Mouse (Mus musculus) liver, embryonic 14.5 days (tissue): ENCODE results near the gene Spns3. TPM values are rescaled to one million over a fixed set of nuclear protein-coding genes. Genes with fewer than 3 reads are reported as not detected.

Experiments
- ATAC-seq: fragments of 200-750 bp; cut with Nextera tagmentation; 2 replicates; pipeline ENCODE4 v1.8.0; 2017; ENCODE audit warnings: moderate number of reproducible peaks, mild to moderate bottlenecking, moderate library complexity; ENCODE audit not compliant: insufficient read depth
- DNase-seq, 3 experiments: peaks; one replicate each; pipeline ENCODE4 v3.0.0-alpha.2; 2012 to 2013; ENCODE audit warnings: low read depth in 3 of 3, low spot score in 3 of 3
- H3K27ac ChIP-seq: fragments of 300-500 bp; sonication (generic); 2 replicates; pipeline ENCODE4 v1.5.1; 2014; ENCODE audit warnings: moderate library complexity, mild to moderate bottlenecking, control low read depth, inconsistent platforms
- H3K27me3 ChIP-seq: fragments of 300-500 bp; sonication (generic); 2 replicates; pipeline ENCODE4 v1.6.1; 2014; ENCODE audit warnings: mild to moderate bottlenecking, low read length, moderate library complexity; ENCODE audit not compliant: control insufficient read depth, insufficient read depth
- H3K36me3 ChIP-seq: fragments of 300-500 bp; sonication (generic); replicated peaks from 2 replicates; pipeline ENCODE4 v1.6.1; 2014; ENCODE audit warnings: low read depth; ENCODE audit not compliant: control insufficient read depth, insufficient read depth
- H3K4me1 ChIP-seq, 2 experiments: fragments of 200-500 bp in 1 of 2; fragments of 300-500 bp in 1 of 2; sonication (generic) in 1 of 2; replicated peaks; 2 replicates each; pipeline ENCODE4 v1.6.1; 2012 to 2014; ENCODE audit warnings: antibody characterized with exemption in 1 of 2, inconsistent platforms in 1 of 2, low read length in 1 of 2; ENCODE audit not compliant: control insufficient read depth in 2 of 2, insufficient read depth in 2 of 2
- H3K4me2 ChIP-seq: fragments of 300-500 bp; sonication (generic); 2 replicates; pipeline ENCODE4 v1.6.1; 2014; ENCODE audit warnings: low read depth, mild to moderate bottlenecking, control low read depth, moderate library complexity
- H3K4me3 ChIP-seq, 2 experiments: fragments of 200-500 bp in 1 of 2; fragments of 300-500 bp in 1 of 2; sonication (generic) in 1 of 2; 2 replicates each; pipeline ENCODE4 v1.5.1; 2012 to 2014; ENCODE audit warnings: low read depth in 2 of 2, low read length in 2 of 2, mild to moderate bottlenecking in 2 of 2, control low read depth in 1 of 2, inconsistent platforms in 1 of 2, moderate library complexity in 1 of 2; ENCODE audit not compliant: insufficient read depth in 1 of 2
- H3K9ac ChIP-seq: fragments of 300-500 bp; sonication (generic); replicated peaks from 2 replicates; pipeline ENCODE4 v1.6.1; 2014; ENCODE audit warnings: mild to moderate bottlenecking, control low read depth, moderate library complexity
- H3K9me3 ChIP-seq: fragments of 300-500 bp; sonication (generic); 2 replicates; pipeline ENCODE4 v1.6.1; 2016; ENCODE audit warnings: low read length, mixed read lengths; ENCODE audit not compliant: control insufficient read depth
- CTCF ChIP-seq: IDR thresholded peaks from 2 replicates; pipeline ENCODE4 v1.5.1; 2016; ENCODE audit warnings: antibody characterized with exemption, low read depth, control low read depth
- EP300 ChIP-seq: IDR thresholded peaks from 2 replicates; pipeline ENCODE4 v1.6.1; 2016; ENCODE audit warnings: antibody characterized with exemption, low read depth
- WGBS: fragments of 180-500 bp; shearing (Covaris S2); extraction: QIAGEN DNeasy Blood & Tissue Kit; methylation state at CpG from one replicate; pipeline ENCODE4 v1.1.7; 2014; ENCODE audit not compliant: insufficient replicate concordance; 5-methylcytosine and 5-hydroxymethylcytosine counted together
- polyA plus RNA-seq, 2 experiments: library from polyadenylated mRNA; depleted of rRNA in 1 of 2; stranded (reverse) in 1 of 2; unstranded in 1 of 2; fragments of >200 nt; fragmentation: Nextera tagmentation in 1 of 2; extraction: Ambion mirVana in 1 of 2; gene quantifications; 2 replicates each; pipeline versions ENCODE4 v1.2.1 to v1.2.3; 2012 to 2014

The Spns3 gene
- polyA plus RNA-seq, 2 experiments = 1.3 TPM

DNA sequence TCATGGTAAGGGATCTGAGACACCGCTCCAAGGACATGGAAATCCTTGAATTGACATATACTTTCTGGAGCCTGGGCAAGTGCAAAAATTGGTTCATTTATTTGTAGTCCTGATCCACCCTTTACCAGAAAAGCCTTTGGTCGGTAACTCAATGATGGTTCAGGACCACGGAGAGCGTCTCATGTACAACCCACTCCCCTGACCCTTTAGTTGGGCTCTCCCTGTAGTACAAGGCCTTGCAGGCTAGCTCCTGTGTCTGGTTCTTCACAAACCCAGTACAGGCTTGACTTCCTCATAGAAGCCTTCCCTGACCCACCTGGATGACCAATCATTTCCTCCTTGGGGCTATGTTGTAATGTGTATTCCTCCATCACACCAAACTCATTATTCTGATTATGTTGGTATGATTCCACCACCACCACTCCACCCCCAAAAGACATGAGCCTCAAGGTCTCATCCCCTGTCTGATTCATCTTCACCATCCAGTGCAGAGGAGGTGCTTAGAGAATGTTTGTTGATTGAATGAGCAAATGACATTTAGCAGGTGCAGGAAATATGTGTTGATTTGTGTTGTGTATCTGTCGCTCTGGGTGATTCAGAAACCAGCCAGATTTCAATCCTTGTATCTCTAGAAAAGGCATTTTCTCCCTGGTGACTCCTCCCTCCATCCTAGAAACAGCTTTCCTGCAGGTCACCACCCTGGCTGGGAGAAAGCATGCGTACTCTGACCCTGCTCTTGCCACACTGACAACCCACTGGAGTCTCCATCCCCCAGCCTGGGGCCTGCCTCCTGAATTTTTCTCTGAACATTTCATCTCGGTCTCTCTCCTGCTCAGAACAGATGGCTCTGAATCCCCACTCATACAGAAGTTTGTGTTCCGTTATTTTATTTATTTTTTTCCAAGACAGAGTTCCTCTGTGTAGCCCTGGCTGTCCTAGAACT, 56.0 kb downstream of the Spns3 start:
- DNase-seq (no peak), ATAC-seq (no peak)
- H3K9me3 ChIP-seq = no peaks in the 10 kb centered on the region
- no peak overlapping the region for H3K27ac ChIP-seq
- no peak overlapping the region for H3K4me3 ChIP-seq
- WGBS = 41% methylated on average over 8 of the region's 8 CpGs
- no peak for TF ChIP-seq CTCF
- TF ChIP-seq EP300 = no peak
- no peak overlapping the region for H3K4me2 ChIP-seq
- H3K36me3 ChIP-seq = no peaks in the 10 kb centered on the region
- peaks cover 6% of the 10 kb centered on the region for H3K27me3 ChIP-seq
- H3K9ac ChIP-seq = no peak overlapping the region
- no peaks in the 10 kb centered on the region; a peak in 1 of 4 replicates for H3K4me1 ChIP-seq

DNA sequence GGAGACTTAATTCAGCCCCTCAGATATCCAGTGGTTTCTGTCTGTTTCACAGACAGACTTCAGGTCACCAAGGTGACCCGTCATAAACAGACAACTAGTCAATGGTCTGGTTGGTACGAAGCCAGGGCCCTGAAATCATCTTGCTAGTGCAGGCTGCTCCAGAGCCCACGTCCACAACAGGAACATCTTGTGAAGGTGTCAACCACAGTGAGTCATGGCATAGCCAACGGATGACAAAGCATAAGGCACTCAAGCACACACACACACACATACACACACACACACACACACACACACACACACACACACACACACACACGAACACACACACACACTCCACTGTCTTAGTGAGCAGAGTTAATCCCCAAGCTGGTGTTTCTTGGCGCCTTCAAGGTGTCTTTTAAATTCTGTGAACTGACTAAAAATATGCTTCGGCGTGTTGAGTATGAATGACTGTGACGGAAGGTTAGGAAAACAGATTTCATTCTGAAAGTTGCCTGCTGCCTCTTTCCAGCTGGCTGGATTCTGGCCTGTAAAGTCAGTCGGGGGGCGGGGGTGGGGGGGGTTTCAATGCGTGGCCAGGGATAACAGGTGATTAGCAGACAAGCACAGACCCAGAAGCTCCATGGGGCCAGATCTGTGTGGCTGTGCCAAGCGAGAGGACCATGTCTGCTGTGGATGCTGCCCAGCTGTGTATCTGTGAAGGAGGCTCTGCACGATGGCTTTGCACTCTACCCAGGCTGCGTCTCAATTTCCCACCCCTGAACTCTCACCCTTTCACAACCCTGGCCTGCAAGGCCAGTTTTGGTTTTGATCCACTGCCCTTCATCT, 59.0 kb downstream of the Spns3 start:
- H3K36me3 ChIP-seq = no peaks in the 10 kb centered on the region
- WGBS = 58% methylated on average over 15 of the region's 15 CpGs
- H3K9ac ChIP-seq = no peak overlapping the region
- DNase-seq (no peak), ATAC-seq (no peak)
- H3K4me3 ChIP-seq = no peak overlapping the region
- H3K9me3 ChIP-seq = no peaks in the 10 kb centered on the region
- H3K4me2 ChIP-seq = no peak overlapping the region
- peaks cover 6% of the 10 kb centered on the region for H3K27me3 ChIP-seq
- no peak overlapping the region for H3K27ac ChIP-seq
- H3K4me1 ChIP-seq = peaks cover 0 to 15% of the 10 kb centered on the region in 2 experiments; a peak in 3 of 4 replicates
- TF ChIP-seq EP300 = no peak
- no peak for TF ChIP-seq CTCF

DNA sequence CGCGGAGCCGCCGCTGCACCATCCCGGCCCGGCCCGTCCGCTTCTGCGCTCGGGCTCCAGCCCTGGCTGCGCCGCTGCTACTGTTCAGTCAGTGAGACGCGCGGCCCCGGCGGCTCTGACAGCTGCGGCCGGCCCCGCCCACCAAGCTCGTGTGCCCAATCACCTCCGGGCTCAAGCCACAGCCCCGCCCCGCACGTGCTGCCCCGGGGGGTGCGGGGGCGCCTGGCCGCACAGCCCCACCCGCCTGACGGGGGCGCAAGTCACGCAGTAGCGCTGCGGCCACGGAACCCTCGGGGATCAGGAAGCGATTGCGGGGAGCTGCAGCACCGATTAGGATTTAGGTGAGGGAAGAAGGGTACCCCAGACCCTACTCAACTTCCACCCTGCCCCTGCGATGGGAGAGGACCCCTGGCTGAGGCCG, 60.4 kb downstream of the Spns3 start, which contains the start of gene Spns2:
Gene Spns2 (minus strand): TSS at position 24 of the 421 bp plus-strand sequence.
- peak; percentile 52 to 57 (median 55) for DNase-seq
- peak; percentile 85 for ATAC-seq
- Histone ChIP-seq H3K9ac (no peak within 1 kb of the TSS), H3K36me3 (no peaks in the 10 kb centered on the region), H3K4me1 (peaks cover 3 to 18% of the 10 kb centered on the region in 2 experiments; a peak in 3 of 4 replicates), H3K27ac (no peak within 1 kb of the TSS), H3K4me3 (peak within 1 kb of the TSS; percentile 53 to 60), H3K4me2 (peak within 1 kb of the TSS; percentile 67), H3K9me3 (no peaks in the 10 kb centered on the region), H3K27me3 (peaks cover 6% of the 10 kb centered on the region)
- WGBS = under 1% methylated on average over 35 of the region's 42 CpGs
- TF ChIP-seq CTCF (peak; percentile 34), EP300 (no peak)

DNA sequence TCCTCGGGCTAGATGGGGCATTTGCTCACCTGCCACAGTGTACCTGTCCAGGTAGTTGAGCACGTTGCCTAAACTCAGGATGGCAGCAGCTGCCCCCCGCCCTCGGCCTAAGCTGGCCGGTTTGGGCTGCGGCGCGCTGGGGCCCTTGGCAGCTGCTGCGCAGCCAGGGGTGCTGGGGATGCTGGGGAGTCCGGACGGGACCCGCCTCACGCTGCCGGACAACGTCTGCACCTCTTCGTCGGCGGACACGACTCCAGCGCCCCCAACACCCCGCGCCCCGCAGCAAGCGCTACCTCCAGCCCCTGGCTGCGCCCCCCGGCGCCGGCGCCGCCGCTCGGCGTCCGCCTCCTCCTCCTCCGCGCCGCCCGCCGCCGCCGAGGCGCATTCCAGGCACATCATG, 60.9 kb downstream of the Spns3 start:
- peaks cover 3 to 23% of the 10 kb centered on the region in 2 experiments; a peak in 3 of 4 replicates for H3K4me1 ChIP-seq
- H3K9me3 ChIP-seq = no peaks in the 10 kb centered on the region
- WGBS = 1% methylated on average over 37 of the region's 42 CpGs
- ATAC-seq (no peak; the same call in 1 of the 2 replicates), DNase-seq (no peak)
- no peaks in the 10 kb centered on the region for H3K36me3 ChIP-seq
- H3K27me3 ChIP-seq = peaks cover 6% of the 10 kb centered on the region
- H3K4me2 ChIP-seq = peak overlapping the region; percentile 67
- TF ChIP-seq CTCF = no peak
- TF ChIP-seq EP300 = no peak
- no peak overlapping the region for H3K27ac ChIP-seq
- H3K9ac ChIP-seq = no peak overlapping the region
- peak overlapping the region; percentile 53 to 60 for H3K4me3 ChIP-seq
